Mouse (Mus musculus) embryo, embryonic 9.5 days (tissue): Measurements from ENCODE around the gene Itga8.

Experiments used
- DNase-seq: peaks from one replicate; pipeline ENCODE4 v3.0.0-alpha.2; 2017; ENCODE audit errors: extremely low spot score

Itga8 gene

GRCm38 (mm10) chr2:12301431-12302170, at the start of gene Itga8:
TSS of gene Itga8 (minus strand) at chr2:12301922.
- peak; percentile 91 for DNase-seq

GRCm38 (mm10) chr2:12348914-12349313, 47.2 kb upstream of the Itga8 start:
- no peak for DNase-seq

- DNase-seq, result no peak
Observed at GRCm38 (mm10) chr2:12331962-12332361, 30.2 kb upstream of the Itga8 start.

GRCm38 (mm10) chr2:12329620-12330019, 27.9 kb upstream of the Itga8 start:
- DNase-seq, result no peak

GRCm38 (mm10) chr2:12329068-12329407, 27.3 kb upstream of the Itga8 start:
- DNase-seq, result no peak

GRCm38 (mm10) chr2:12328355-12329067, 26.8 kb upstream of the Itga8 start:
- DNase-seq, result peak; percentile 17

- DNase-seq, result peak; percentile 16
Observed at GRCm38 (mm10) chr2:12327691-12328354, 26.1 kb upstream of the Itga8 start.

- peak; percentile 66 for DNase-seq
Observed at GRCm38 (mm10) chr2:12327216-12327615, 25.5 kb upstream of the Itga8 start.

GRCm38 (mm10) chr2:12325868-12326267, 24.1 kb upstream of the Itga8 start:
- DNase-seq, result no peak

GRCm38 (mm10) chr2:12325417-12325816, 23.7 kb upstream of the Itga8 start:
- no peak for DNase-seq

- DNase-seq, result no peak
Observed at GRCm38 (mm10) chr2:12320914-12321313, 19.2 kb upstream of the Itga8 start.

- DNase-seq, result no peak
Observed at GRCm38 (mm10) chr2:12318715-12319114, 17.0 kb upstream of the Itga8 start.

GRCm38 (mm10) chr2:12318036-12318435, 16.3 kb upstream of the Itga8 start:
- no peak for DNase-seq

- DNase-seq, result no peak
Observed at GRCm38 (mm10) chr2:12317343-12317742, 15.6 kb upstream of the Itga8 start.

GRCm38 (mm10) chr2:12316361-12316760, 14.6 kb upstream of the Itga8 start:
- no peak for DNase-seq

GRCm38 (mm10) chr2:12314028-12314427, 12.3 kb upstream of the Itga8 start:
- DNase-seq, result no peak

GRCm38 (mm10) chr2:12308466-12308865, 6.7 kb upstream of the Itga8 start:
- DNase-seq, result peak; percentile 23

GRCm38 (mm10) chr2:12307311-12307710, 5.6 kb upstream of the Itga8 start:
- DNase-seq, result no peak

GRCm38 (mm10) chr2:12305064-12305650, 3.4 kb upstream of the Itga8 start:
- no peak for DNase-seq

- peak; percentile 22 for DNase-seq
Observed at GRCm38 (mm10) chr2:12300449-12301228, 1.1 kb downstream of the Itga8 start.

GRCm38 (mm10) chr2:12297287-12297686, 4.4 kb downstream of the Itga8 start:
- DNase-seq, result no peak

- DNase-seq, result no peak
Observed at GRCm38 (mm10) chr2:12295150-12295549, 6.6 kb downstream of the Itga8 start.
